In genomic region chr5:148959068-148959990, GRCm38 (mm10) we compare ENCODE assay signal across 8 mouse cellular contexts. TPM values are rescaled to one million over a fixed set of nuclear protein-coding genes. Genes with fewer than 3 reads are reported as not detected.
DNase-seq lines count a peak whose midpoint lies in the region; ATAC-seq and TF ChIP-seq lines count a peak whose summit lies in the region.

No protein-coding gene starts in this region.

- no peak for TF ChIP-seq CTCF in gastrocnemius, adult 2 months (IDR thresholded peaks at IDR 0.05)

- H3K4me1 ChIP-seq in midbrain, embryonic 10.5 days, result peaks cover 26% of the 10 kb centered on the region

- 3% methylated on average over 39 of the region's 39 CpGs for WGBS in midbrain, embryonic 10.5 days

- intact Hi-C loops in gastrocnemius, adult 2 months (cut with DNase I), result no loop called here
- intact Hi-C loops in left cerebral cortex, postnatal 4 days (cut with DNase I), result no loop called here

- H3K27ac ChIP-seq in gastrocnemius, adult 2 months, result peak overlapping the region; percentile 82
- peak overlapping the region; percentile 61 for H3K27ac ChIP-seq in midbrain, embryonic 10.5 days (replicated peaks)

- H3K4me3 ChIP-seq in gastrocnemius, adult 2 months, result peak overlapping the region; percentile 69
- peak overlapping the region; percentile 57 for H3K4me3 ChIP-seq in midbrain, embryonic 10.5 days

- H3K27me3 ChIP-seq in midbrain, embryonic 10.5 days (ENCODE audit: low read depth, poor library complexity, severe bottlenecking), result peaks cover 14% of the 10 kb centered on the region

- DNase-seq in gastrocnemius, adult 2 months, result peak; percentile 71
- DNase-seq in gastrocnemius, postnatal 10 days, result no peak
- DNase-seq in cerebellum, postnatal 36 days, result peak; percentile 53 to 69
- peak; percentile 91 for DNase-seq in kidney, adult 18-20 months
- peak; percentile 24 for DNase-seq in left cerebral cortex, postnatal 4 days
- no peak for DNase-seq in midbrain, embryonic 10.5 days (ENCODE audit: low spot score)
- peak; percentile 68 to 74 for DNase-seq in spleen, adult 18-20 months

- peak; percentile 81 for ATAC-seq in granulocyte monocyte progenitor cell, adult 5-6 weeks (replicated peaks; ENCODE audit: poor library complexity, severe bottlenecking)

- no peaks in the 10 kb centered on the region for H3K9me3 ChIP-seq in midbrain, embryonic 10.5 days (replicated peaks)

- no peaks in the 10 kb centered on the region for H3K36me3 ChIP-seq in midbrain, embryonic 10.5 days

RNA-seq across cellular contexts. Expression of gene Katnal1, which starts 30.2 kb away (rescaled TPM):
- 1 to 10 TPM; 4.2 to 5.6 TPM for total RNA-seq in gastrocnemius, adult 2 months (2021)
- total RNA-seq in gastrocnemius, postnatal 10 days (2021), result 1 to 10 TPM; 5.5 to 6.9 TPM
- 4.4 and 4.6 TPM in 2 replicates for total RNA-seq in granulocyte monocyte progenitor cell, adult 5-6 weeks (2014; fragmentation: Nextera tagmentation)
- total RNA-seq in granulocyte monocyte progenitor cell, adult 5-6 weeks (2017), result 4.4 and 9.3 TPM in 2 replicates
- total RNA-seq in left cerebral cortex, postnatal 4 days (2021), result 10 to 100 TPM; 53.5 to 57.3 TPM
- 24.2 and 29.5 TPM in 2 replicates for polyA plus RNA-seq in midbrain, embryonic 10.5 days (2016; fragmentation: Nextera tagmentation; extraction: Ambion mirVana)

RNA-seq across cellular contexts. Expression of gene Gm42791, which starts 35.6 kb away (rescaled TPM):
- total RNA-seq in gastrocnemius, adult 2 months (2021), result 1 to 10 TPM; 2.8 to 5.1 TPM
- 1 to 10 TPM in 1 of 2 experiments, under 1 TPM in 1; 0.89 to 3.7 TPM for total RNA-seq in gastrocnemius, postnatal 10 days (2021)
- total RNA-seq in granulocyte monocyte progenitor cell, adult 5-6 weeks (2014; fragmentation: Nextera tagmentation), result 4.6 TPM in 1 of 2 replicates, not detected in the other
- total RNA-seq in granulocyte monocyte progenitor cell, adult 5-6 weeks (2017), result 3.8 TPM in 1 of 2 replicates, not detected in the other
- 10 to 100 TPM in 1 of 2 experiments, 1 to 10 TPM in 1; 9.4 to 16.6 TPM for total RNA-seq in left cerebral cortex, postnatal 4 days (2021)
- 2.0 TPM in 1 of 2 replicates, not detected in the other for polyA plus RNA-seq in midbrain, embryonic 10.5 days (2016; fragmentation: Nextera tagmentation; extraction: Ambion mirVana)

Comparison
In these comparisons a context has a peak if more than half of its experiments do, and no peak if none do; other contexts are left out.
1. DNase-seq: peak in gastrocnemius, adult 2 months (single experiment), cerebellum, postnatal 36 days (2 of 2), kidney, adult 18-20 months (single experiment), left cerebral cortex, postnatal 4 days (single experiment) and spleen, adult 18-20 months (2 of 2); none in gastrocnemius, postnatal 10 days (single experiment) and midbrain, embryonic 10.5 days (single experiment).
2. RNA of gene Katnal1, which starts 30.2 kb away (total RNA-seq): 53.5 to 57.3 TPM in left cerebral cortex, postnatal 4 days; 5.5 to 6.9 TPM in gastrocnemius, postnatal 10 days, 4.2 to 5.6 TPM in gastrocnemius, adult 2 months and 4.4 to 9.3 TPM in granulocyte monocyte progenitor cell, adult 5-6 weeks; every median in the first group is over 4 times any median in the second.